Mouse (Mus musculus): ENCODE measurements around the gene Zfp952. TPM values are rescaled to one million over a fixed set of nuclear protein-coding genes. Genes with fewer than 3 reads are reported as not detected.
"Not testable (repeated sequence)": the region's sequence is repeated elsewhere in the genome, so short reads cannot be mapped to it uniquely, and the experiment has no call there.

The Zfp952 gene
- polyA plus RNA-seq, 1 experiment from 2014 or later = 8.9 TPM

DNA sequence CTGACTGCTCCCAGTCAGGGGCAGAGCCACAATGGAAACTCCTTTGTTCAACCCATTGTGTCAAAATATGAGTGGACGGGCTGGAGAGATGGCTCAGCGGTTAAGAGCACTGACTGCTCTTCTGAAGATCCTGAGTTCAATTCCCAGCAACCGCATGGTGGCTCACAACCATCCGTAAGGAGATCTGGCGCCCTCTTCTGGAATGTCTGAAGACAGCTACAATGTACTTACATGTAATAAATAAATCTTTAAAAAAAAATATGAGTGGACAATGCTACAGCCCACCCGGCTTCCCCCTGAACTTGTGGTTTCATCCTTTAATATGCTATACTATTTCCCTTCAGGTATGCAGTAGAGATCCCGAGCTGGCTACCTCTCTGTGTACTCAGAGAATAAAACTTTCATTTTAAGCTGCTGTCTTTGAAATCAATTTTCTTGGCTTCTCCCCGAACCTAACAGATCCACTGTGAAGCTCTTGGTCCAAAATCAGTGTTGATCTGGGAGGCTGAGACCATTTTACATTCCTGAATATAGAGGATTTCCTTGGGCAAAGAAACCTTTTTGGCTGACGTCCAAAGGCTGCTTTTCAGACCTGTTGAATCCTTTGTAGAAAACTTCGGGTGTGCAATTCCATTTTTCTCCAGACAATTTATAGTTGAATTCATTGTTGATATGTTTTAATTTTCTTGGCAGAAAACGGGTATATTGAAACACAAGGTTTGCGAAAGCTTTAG is 797 bp upstream of the Zfp952 start:
- WGBS = 73% methylated on average over 12 of the region's 12 CpGs
- no peak for DNase-seq (ENCODE audit: low spot score)

DNA sequence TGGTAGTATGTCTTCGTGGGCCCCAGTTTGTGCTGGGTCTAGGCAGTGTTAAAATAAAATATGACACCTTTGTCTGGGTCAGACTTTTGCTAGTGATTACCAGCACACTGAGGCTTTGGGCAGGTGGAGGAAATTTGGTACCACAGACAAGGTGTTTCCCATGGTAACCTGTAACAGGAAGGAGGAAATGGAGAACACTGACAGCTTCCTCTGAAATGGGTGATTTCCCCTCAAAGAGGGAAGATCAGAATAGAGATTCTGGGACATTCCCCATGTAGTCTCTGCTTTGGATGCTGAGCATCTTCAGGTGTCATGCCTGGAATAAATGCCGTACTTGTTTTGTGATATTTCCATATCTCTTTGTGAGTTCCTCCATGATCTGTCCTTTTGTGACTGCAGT is 5.6 kb downstream of the Zfp952 start:
- H3K27ac ChIP-seq = no peak overlapping the region
- H3K9me3 ChIP-seq = no peaks in the 10 kb centered on the region; the same call in 1 of the 2 replicates
- no peak overlapping the region for H3K4me3 ChIP-seq
- peaks cover 5% of the 10 kb centered on the region for H3K4me1 ChIP-seq
- 89% methylated on average over 2 of the region's 2 CpGs for WGBS
- H3K36me3 ChIP-seq = peaks cover 43% of the 10 kb centered on the region
- H3K27me3 ChIP-seq (ENCODE audit: insufficient read depth, poor library complexity, severe bottlenecking) = no peaks in the 10 kb centered on the region
- DNase-seq (ENCODE audit: low spot score) = no peak

More for the DNA sequence above, 797 bp upstream of the Zfp952 start:
- Histone ChIP-seq H3K4me3 (peak overlapping the region; percentile 76; the same call in 1 of the 2 replicates), H3K27ac (peak overlapping the region; percentile 77), H3K9me3 (no peaks in the 10 kb centered on the region), H3K4me1 (peaks cover 5% of the 10 kb centered on the region), H3K27me3 (ENCODE audit: insufficient read depth, poor library complexity, severe bottlenecking) (no peaks in the 10 kb centered on the region), H3K36me3 (peaks cover 15% of the 10 kb centered on the region)

DNA sequence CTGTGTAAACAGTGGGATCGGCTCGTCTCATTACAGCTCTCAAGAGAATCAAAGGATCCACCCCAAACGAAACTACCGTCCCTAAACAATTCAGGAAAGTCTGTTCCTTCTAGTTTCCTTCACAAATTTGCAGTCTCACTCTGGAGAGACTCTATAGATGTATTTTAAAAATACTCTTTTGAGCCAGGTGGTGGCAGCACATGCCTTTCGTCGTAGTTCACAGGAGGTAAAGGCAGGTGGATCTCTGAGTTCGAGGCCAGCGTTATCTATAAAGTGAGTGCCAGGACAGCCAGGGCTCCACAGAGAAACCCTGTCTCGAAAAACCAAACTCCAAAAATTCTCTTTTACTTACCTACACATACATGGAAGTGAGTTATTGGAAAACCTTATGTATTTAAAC is 15.4 kb downstream of the Zfp952 start:
- H3K27me3 ChIP-seq (ENCODE audit: insufficient read depth, poor library complexity, severe bottlenecking) = no peaks in the 10 kb centered on the region
- H3K27ac ChIP-seq = no peak overlapping the region
- no peaks in the 10 kb centered on the region for H3K4me1 ChIP-seq
- 0 out of 2 replicates have a peak, but pooled peaks cover 3% of the 10 kb centered on the region for H3K9me3 ChIP-seq
- peaks cover 19% of the 10 kb centered on the region for H3K36me3 ChIP-seq
- H3K4me3 ChIP-seq = no peak overlapping the region
- 49% methylated on average over 9 of the region's 9 CpGs for WGBS
- no peak for DNase-seq (ENCODE audit: low spot score)

DNA sequence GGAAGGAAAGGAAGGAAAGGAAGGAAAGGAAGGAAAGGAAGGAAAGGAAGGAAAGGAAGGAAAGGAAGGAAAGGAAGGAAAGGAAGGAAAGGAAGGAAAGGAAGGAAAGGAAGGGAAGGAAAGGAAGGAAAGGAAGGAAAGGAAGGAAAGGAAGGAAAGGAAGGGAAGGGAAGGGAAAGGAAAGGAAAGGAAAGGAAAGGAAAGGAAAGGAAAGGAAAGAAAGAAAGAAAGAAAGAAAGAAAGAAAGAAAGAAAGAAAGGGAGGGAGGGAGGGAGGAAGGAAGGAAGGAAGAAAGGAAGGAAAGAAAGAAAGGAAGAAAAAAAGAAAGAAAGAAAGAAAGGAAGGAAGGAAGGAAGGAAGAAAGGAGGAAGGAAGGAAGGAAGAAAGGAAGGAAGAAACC is 27.5 kb downstream of the Zfp952 start:
- H3K27me3 ChIP-seq (ENCODE audit: insufficient read depth, poor library complexity, severe bottlenecking); DNase-seq (ENCODE audit: low spot score); H3K4me1 ChIP-seq; H3K4me3 ChIP-seq; H3K27ac ChIP-seq: not testable (repeated sequence)
- Histone ChIP-seq H3K36me3 (peaks cover 86% of the 10 kb centered on the region), H3K9me3 (peaks cover 41% of the 10 kb centered on the region)

DNA sequence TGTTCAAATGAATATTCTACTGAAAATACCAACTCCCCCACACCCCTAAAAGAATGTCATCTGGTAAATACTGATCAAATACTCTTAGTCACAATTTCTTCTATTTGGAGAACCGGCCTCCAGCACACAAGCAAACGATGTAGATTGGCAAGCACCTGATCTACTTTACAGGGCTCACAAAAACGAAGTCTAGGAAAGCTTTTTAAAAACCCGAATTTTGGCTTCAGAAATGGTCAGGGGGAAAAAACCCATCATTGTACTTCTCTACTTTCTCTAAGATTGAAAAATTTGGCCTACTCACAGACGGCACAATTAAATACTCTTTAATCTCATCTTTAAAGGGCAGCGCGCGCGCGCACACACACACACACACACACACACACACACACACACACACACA is 39.4 kb downstream of the Zfp952 start:
- Histone ChIP-seq H3K27me3 (ENCODE audit: insufficient read depth, poor library complexity, severe bottlenecking) (no peaks in the 10 kb centered on the region), H3K27ac (peak overlapping the region; percentile 94; the same call in 1 of the 2 replicates), H3K9me3 (0 out of 2 replicates have a peak, but pooled peaks cover 2% of the 10 kb centered on the region), H3K36me3 (peaks cover 7% of the 10 kb centered on the region; the same call in 1 of the 2 replicates), H3K4me1 (no peaks in the 10 kb centered on the region), H3K4me3 (peak overlapping the region; percentile 92)
- no peak for DNase-seq (ENCODE audit: low spot score)
- WGBS = 12% methylated on average over 10 of the region's 10 CpGs

DNA sequence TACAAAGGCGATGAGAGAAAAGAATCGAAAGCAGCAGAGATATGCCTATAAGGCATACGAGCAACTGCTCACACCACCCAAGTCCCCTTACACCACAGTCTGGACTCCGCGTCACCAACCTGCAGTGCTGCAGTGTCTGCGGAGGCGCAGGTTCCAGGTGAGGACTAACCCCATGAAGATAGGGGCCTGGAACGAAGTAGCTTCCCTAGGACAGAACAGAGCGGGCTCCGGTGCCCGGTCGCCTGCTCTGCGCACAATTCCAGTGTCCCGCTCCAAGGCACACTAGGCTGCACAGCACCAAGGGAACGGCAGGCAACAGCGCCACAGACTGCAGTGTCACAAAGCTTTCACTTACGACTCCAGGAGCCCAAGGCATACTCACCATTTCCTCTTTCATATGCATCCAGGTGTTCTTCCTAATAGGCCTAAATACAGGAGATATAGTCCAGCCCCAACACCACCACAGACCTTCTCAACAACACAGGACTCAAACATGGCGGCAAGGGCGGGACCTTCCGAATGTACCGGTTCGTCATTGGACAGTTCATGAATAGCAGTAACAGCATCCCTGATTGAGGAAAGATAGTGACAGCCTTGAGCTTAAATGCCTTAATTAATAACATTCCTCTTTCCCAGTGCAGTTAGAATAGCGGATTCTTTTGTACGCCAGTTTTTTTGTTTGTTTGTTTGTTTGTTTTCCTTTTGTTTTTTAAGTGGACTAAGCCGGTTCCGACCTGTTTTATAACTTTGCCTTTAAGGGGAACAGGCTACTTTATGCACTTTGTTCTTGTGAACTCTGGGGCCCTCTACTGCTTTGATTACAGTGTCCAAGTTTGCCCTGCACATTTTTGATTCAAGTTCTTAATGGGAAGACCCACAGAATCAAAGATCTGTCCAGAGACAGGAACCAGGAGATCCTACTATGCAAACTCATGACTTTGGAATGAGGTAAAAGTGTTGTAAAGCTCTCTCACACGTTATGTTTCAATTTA is 40.3 kb downstream of the Zfp952 start, which contains the start of gene Zfp763:
Gene Zfp763, minus strand, starts transcription at position 503 of the 992 bp plus-strand sequence.
- peak; percentile 88 for DNase-seq (ENCODE audit: low spot score)
- H3K9me3 ChIP-seq = no peaks in the 10 kb centered on the region
- no peaks in the 10 kb centered on the region for H3K4me1 ChIP-seq
- 5% methylated on average over 27 of the region's 27 CpGs for WGBS
- peak within 1 kb of the TSS; percentile 92 for H3K4me3 ChIP-seq
- peak within 1 kb of the TSS; percentile 94 for H3K27ac ChIP-seq
- H3K27me3 ChIP-seq (ENCODE audit: insufficient read depth, poor library complexity, severe bottlenecking) = no peaks in the 10 kb centered on the region
- H3K36me3 ChIP-seq = 0 out of 2 replicates have a peak, but pooled peaks cover under 1% of the 10 kb centered on the region

Other genes starting within 250 kb of the Zfp952 start
- 27.3 and 30.4 TPM in 2 replicates for gene Zfp871, start 204.8 kb upstream of the Zfp952 start, polyA plus RNA-seq (2016; fragmentation: Nextera tagmentation; extraction: Ambion mirVana)
- gene Zfp811, start 183.2 kb upstream of the Zfp952 start, polyA plus RNA-seq (2016; fragmentation: Nextera tagmentation; extraction: Ambion mirVana) = 1.2 and 2.4 TPM in 2 replicates
- gene Zfp799, start 162.9 kb upstream of the Zfp952 start, polyA plus RNA-seq (2016; fragmentation: Nextera tagmentation; extraction: Ambion mirVana) = 8.5 and 8.7 TPM in 2 replicates
- gene Zfp870, start 101.5 kb upstream of the Zfp952 start, polyA plus RNA-seq (2016; fragmentation: Nextera tagmentation; extraction: Ambion mirVana) = 4.7 and 5.3 TPM in 2 replicates
- gene Cyp4f14, start 75.8 kb upstream of the Zfp952 start, polyA plus RNA-seq (2016; fragmentation: Nextera tagmentation; extraction: Ambion mirVana) = not detected in 2 replicates
- gene Cyp4f13, start 45.7 kb upstream of the Zfp952 start, polyA plus RNA-seq (2016; fragmentation: Nextera tagmentation; extraction: Ambion mirVana) = 8.9 TPM in 2 replicates
- gene Zfp472, start 27.3 kb upstream of the Zfp952 start, polyA plus RNA-seq (2016; fragmentation: Nextera tagmentation; extraction: Ambion mirVana) = 7.7 and 7.8 TPM in 2 replicates
- 7.1 and 8.0 TPM in 2 replicates for gene Zfp763, start 40.3 kb downstream of the Zfp952 start, polyA plus RNA-seq (2016; fragmentation: Nextera tagmentation; extraction: Ambion mirVana)
- gene 4921501E09Rik, start 74.9 kb downstream of the Zfp952 start, polyA plus RNA-seq (2016; fragmentation: Nextera tagmentation; extraction: Ambion mirVana) = not detected in 2 replicates
- gene Zfp563, start 96.2 kb downstream of the Zfp952 start, polyA plus RNA-seq (2016; fragmentation: Nextera tagmentation; extraction: Ambion mirVana) = 5.0 and 5.8 TPM in 2 replicates
- gene Morc2b, start 146.6 kb downstream of the Zfp952 start, polyA plus RNA-seq (2016; fragmentation: Nextera tagmentation; extraction: Ambion mirVana) = 0.18 TPM in 1 of 2 replicates, not detected in the other
- not detected in 2 replicates for gene Olfr55, start 175.3 kb downstream of the Zfp952 start, polyA plus RNA-seq (2016; fragmentation: Nextera tagmentation; extraction: Ambion mirVana)
- not detected in 2 replicates for gene Olfr239, start 198.2 kb downstream of the Zfp952 start, polyA plus RNA-seq (2016; fragmentation: Nextera tagmentation; extraction: Ambion mirVana)
- 0.13 TPM in 1 of 2 replicates, not detected in the other for gene Olfr1564, start 228.6 kb downstream of the Zfp952 start, polyA plus RNA-seq (2016; fragmentation: Nextera tagmentation; extraction: Ambion mirVana)